Mouse (Mus musculus) forebrain, embryonic 14.5 days (tissue): ENCODE measurements around the gene Erp29. TPM values are rescaled to one million over a fixed set of nuclear protein-coding genes. Genes with fewer than 3 reads are reported as not detected.

Experiments used
- ATAC-seq: fragments of 200-750 bp; cut with Nextera tagmentation; 2 replicates; pipeline ENCODE4 v1.8.0; 2017; ENCODE audit warnings: mild to moderate bottlenecking, moderate library complexity
- DNase-seq: peaks from one replicate; pipeline ENCODE4 v3.0.0-alpha.2; 2015; ENCODE audit warnings: low spot score
- H3K27ac ChIP-seq: fragments of 300-500 bp; sonication (generic); 2 replicates; pipeline ENCODE4 v1.5.1; 2014; ENCODE audit warnings: low read depth, mild to moderate bottlenecking, control low read depth, low read length, moderate library complexity
- H3K27me3 ChIP-seq: fragments of 300-500 bp; sonication (generic); replicated peaks from 2 replicates; pipeline ENCODE4 v1.6.1; 2014; ENCODE audit warnings: low read length, control low read depth, mixed read lengths; ENCODE audit not compliant: control insufficient read depth, insufficient read depth
- H3K36me3 ChIP-seq: fragments of 300-500 bp; sonication (generic); 2 replicates; pipeline ENCODE4 v1.6.1; 2014; ENCODE audit warnings: low read length, control low read depth; ENCODE audit not compliant: control insufficient read depth, insufficient read depth
- H3K4me1 ChIP-seq: fragments of 300-500 bp; sonication (generic); 2 replicates; pipeline ENCODE4 v1.6.1; 2014; ENCODE audit warnings: antibody characterized with exemption, low read length, control low read depth; ENCODE audit not compliant: control insufficient read depth, insufficient read depth
- H3K4me2 ChIP-seq: fragments of 300-500 bp; sonication (generic); 2 replicates; pipeline ENCODE4 v1.6.1; 2014; ENCODE audit warnings: mild to moderate bottlenecking, control low read depth, low read length
- H3K4me3 ChIP-seq: fragments of 300-500 bp; sonication (generic); 2 replicates; pipeline ENCODE4 v1.5.1; 2014; ENCODE audit warnings: low read depth, low read length, control low read depth
- H3K9ac ChIP-seq: fragments of 300-500 bp; sonication (generic); 2 replicates; pipeline ENCODE4 v1.6.1; 2014; ENCODE audit warnings: mild to moderate bottlenecking, low read length, control low read depth, moderate library complexity
- H3K9me3 ChIP-seq: fragments of 300-500 bp; sonication (generic); replicated peaks from 2 replicates; pipeline ENCODE4 v1.6.1; 2016; ENCODE audit warnings: low read length, control low read depth, mixed read lengths; ENCODE audit not compliant: control insufficient read depth
- WGBS: fragments of 180-500 bp; shearing (Covaris S2); extraction: QIAGEN DNeasy Blood & Tissue Kit; methylation state at CpG from one replicate; pipeline ENCODE4 v1.1.7; 2014; 5-methylcytosine and 5-hydroxymethylcytosine counted together
- polyA plus RNA-seq: library from polyadenylated mRNA; unstranded; fragments of >200 nt; fragmentation: Nextera tagmentation; extraction: Ambion mirVana; gene quantifications from 2 replicates; pipeline ENCODE4 v1.2.1, GENCODE M21; 2014

Erp29 gene
- polyA plus RNA-seq, 1 experiment from 2014 or later = 138 TPM

- H3K4me3 ChIP-seq = no peak overlapping the region; the same call in 1 of the 2 replicates
Observed at GRCm38 (mm10) chr5:121399540-121399939, 52.8 kb downstream of the Erp29 start.

DNA sequence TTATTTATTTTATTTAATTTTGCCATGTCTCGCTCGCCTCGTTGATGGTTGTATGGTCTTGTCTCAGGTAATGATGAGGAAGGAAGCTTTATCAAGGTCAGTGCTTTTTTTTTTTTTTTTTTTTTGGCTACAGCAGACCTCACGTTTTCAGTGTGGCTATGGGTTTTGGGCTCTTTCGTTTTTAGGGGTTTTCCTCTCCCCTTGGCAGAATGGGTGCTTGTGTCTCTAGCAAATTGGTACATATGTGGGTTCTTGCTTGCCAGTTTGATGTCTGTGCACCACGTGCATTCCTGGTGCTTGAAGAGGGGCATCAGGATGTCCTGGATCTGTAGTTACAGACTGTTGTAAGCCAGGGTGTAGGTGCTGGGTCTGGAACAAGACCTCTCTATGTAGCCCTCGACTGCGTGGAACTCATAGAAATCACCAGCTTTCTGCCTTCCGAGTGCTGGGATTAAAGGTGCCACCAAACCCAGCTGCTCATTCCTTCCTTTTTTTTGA lies 53.3 kb downstream of the Erp29 start:
- Histone ChIP-seq H3K4me3 (peak overlapping the region; percentile 97), H3K9ac (peak overlapping the region; percentile 82), H3K27ac (no peak overlapping the region), H3K27me3 (no peaks in the 10 kb centered on the region), H3K4me2 (peak overlapping the region; percentile 93), H3K4me1 (peaks cover 4% of the 10 kb centered on the region; the same call in 1 of the 2 replicates), H3K9me3 (no peaks in the 10 kb centered on the region), H3K36me3 (peaks cover 10% of the 10 kb centered on the region; the same call in 1 of the 2 replicates)
- ATAC-seq (no peak), DNase-seq (no peak)
- WGBS = 63% methylated on average over 9 of the region's 9 CpGs

More at GRCm38 (mm10) chr5:121399540-121399939, 52.8 kb downstream of the Erp29 start:
- peaks cover 13% of the 10 kb centered on the region; the same call in 1 of the 2 replicates for H3K36me3 ChIP-seq
- DNase-seq (no peak), ATAC-seq (no peak)
- no peaks in the 10 kb centered on the region for H3K9me3 ChIP-seq
- H3K27ac ChIP-seq = no peak overlapping the region
- no peaks in the 10 kb centered on the region for H3K27me3 ChIP-seq
- H3K9ac ChIP-seq = no peak overlapping the region
- peak overlapping the region; percentile 93; the same call in 1 of the 2 replicates for H3K4me2 ChIP-seq
- 89% methylated on average over 5 of the region's 5 CpGs for WGBS
- H3K4me1 ChIP-seq = peaks cover 4% of the 10 kb centered on the region; the same call in 1 of the 2 replicates

DNA sequence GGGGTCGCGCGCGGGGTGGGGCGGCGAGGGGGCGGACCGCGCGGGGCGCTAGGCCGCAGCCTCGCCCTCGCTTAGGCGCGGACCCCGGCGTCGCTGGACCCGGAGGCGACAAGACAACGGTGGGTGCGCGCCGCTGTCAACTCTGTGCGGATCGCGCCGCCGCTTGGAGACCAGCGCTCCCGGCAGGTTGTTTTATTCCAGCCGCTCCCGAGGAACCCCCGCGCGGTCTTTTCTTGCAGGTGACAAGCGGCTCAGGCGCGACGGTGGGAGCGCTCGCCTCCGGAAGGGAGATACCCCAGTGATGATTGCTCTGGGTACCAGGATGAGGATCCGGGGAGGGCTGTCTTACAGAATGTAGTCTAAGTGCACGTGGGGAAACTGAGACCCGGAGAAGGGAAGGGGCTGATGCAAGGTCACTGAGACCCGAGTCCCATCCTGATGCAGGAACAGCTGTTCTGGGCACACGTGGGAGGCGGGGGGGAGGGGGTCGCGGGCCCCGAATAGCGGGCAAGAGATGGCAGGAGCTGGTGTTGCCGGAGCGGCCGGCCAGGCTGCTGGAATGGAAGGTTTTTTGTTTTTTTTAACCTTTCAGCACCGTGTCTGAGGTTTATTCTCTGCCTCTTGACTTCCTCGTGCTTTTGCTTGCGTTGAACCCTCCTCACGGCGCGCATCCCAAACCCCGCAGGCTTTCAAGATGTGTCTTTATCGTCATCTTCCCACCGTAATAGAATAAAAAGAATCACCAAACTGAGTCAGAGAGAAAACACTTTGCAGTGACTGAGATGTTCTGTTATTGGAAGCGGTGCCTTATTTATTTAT lies 54.0 kb downstream of the Erp29 start:
- H3K27ac ChIP-seq = peak overlapping the region; percentile 44

DNA sequence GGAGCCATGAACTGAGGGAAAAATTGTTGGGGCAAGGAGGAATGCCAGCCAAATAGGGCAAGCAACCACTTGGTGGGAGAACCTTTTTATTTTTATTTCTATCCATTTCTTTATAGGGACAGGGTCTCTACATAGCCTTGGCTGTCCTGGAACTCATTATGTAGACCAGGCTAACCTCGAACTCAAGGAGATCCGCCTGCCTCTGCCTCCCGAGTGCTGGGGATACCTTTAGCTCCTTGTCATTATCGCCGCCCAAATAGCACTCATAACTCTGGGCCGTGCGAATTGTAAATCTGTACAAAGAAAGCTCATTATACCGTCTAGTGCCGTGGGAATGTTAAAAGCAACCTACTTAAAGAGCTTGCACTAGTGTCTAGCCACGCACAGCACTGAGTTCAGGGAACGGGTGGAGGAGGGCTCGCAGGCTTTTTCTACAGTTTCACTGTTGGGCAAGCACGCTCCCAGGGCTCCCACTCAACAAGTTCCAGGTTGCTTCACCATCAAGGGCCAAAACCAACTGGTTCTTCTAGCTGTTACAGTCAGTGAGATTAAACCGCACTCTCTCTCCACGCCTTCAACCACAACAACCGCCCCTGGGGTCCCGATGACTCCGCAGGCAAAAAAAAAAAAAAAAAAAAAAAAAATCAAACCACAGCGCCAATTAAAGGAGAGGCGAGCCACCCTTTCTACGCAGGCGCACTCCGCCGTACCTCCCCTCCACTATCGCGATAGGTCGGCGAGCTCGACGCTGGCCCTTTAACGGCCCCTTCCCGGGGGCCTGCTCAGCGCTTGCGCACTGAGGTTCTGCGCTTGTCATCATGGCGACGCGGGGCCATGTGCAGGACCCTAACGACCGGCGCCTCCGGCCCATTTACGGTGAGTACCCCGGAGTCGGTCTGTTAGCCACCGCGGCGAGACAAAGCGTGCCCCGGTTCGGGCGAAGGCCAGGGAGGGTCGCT lies 54.8 kb downstream of the Erp29 start, which contains the start of gene Naa25:
TSS of gene Naa25 (plus strand) at position 750 of the 959 bp plus-strand sequence.
- peak within 1 kb of the TSS; percentile 97 for H3K4me3 ChIP-seq
- H3K36me3 ChIP-seq = peaks cover 6% of the 10 kb centered on the region; the same call in 1 of the 2 replicates
- peaks cover 4% of the 10 kb centered on the region; the same call in 1 of the 2 replicates for H3K4me1 ChIP-seq
- WGBS = 9% methylated on average over 53 of the region's 53 CpGs
- peak within 1 kb of the TSS; percentile 93 for H3K4me2 ChIP-seq
- peak within 1 kb of the TSS; percentile 45 for H3K27ac ChIP-seq
- H3K9ac ChIP-seq = peak within 1 kb of the TSS; percentile 82
- DNase-seq = peak; percentile 99
- H3K27me3 ChIP-seq = no peaks in the 10 kb centered on the region
- peak; percentile 96 for ATAC-seq
- H3K9me3 ChIP-seq = no peaks in the 10 kb centered on the region

More for the DNA sequence above, 54.0 kb downstream of the Erp29 start:
- ATAC-seq (peak; percentile 82), DNase-seq (peak; percentile 24)
- Histone ChIP-seq H3K9me3 (no peaks in the 10 kb centered on the region), H3K4me3 (peak overlapping the region; percentile 97), H3K36me3 (peaks cover 7% of the 10 kb centered on the region; the same call in 1 of the 2 replicates), H3K4me1 (peaks cover 4% of the 10 kb centered on the region; the same call in 1 of the 2 replicates), H3K27me3 (no peaks in the 10 kb centered on the region), H3K9ac (peak overlapping the region; percentile 82), H3K4me2 (peak overlapping the region; percentile 93)
- 1% methylated on average over 65 of the region's 67 CpGs for WGBS

DNA sequence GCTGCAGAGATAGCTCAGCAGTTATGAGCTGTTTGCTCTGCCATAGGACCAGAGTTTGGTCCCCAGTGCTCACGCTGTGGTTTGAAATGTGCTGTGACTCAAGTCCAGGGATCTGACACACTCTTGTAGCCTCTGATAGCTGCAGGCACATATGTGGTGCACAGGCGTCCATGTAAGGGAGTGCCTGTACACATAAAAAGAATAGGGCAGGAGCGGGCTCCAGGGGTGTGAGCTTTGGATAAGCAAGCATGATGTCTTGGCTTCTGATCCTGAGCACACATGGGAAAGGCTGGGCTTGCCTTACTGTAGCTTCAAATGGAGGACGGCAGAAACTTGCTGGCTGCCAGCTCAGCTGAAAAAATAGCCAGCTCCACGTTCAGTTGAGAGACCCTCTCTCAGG lies 56.7 kb downstream of the Erp29 start:
- DNase-seq (no peak), ATAC-seq (no peak)
- H3K27me3 ChIP-seq = no peaks in the 10 kb centered on the region
- H3K4me3 ChIP-seq = no peak overlapping the region
- peaks cover 3% of the 10 kb centered on the region; the same call in 1 of the 2 replicates for H3K36me3 ChIP-seq
- H3K4me2 ChIP-seq = no peak overlapping the region
- H3K9ac ChIP-seq = no peak overlapping the region
- no peak overlapping the region for H3K27ac ChIP-seq
- peaks cover 4% of the 10 kb centered on the region; the same call in 1 of the 2 replicates for H3K4me1 ChIP-seq
- WGBS = 81% methylated on average over 5 of the region's 5 CpGs
- H3K9me3 ChIP-seq = no peaks in the 10 kb centered on the region

DNA sequence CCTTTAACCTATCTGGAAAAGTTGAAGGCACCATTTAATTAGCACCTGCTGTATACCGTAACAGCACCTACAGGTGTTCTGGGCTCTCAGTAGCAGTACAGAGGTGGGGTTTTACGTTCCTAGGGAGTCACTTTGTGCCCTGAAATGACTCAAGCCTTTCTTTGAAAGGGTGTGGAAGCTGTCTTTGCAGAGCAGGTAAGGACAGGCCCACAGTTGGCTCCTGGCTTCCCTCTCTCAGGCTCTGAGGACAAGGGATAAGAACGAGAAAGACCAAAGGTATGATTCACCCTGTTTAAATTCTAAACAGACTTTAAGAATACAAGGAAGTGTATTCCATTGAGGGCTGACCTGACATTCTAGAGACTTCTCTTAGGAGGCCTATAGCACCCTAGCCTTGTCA lies 58.9 kb downstream of the Erp29 start:
- Histone ChIP-seq H3K9me3 (no peaks in the 10 kb centered on the region), H3K4me3 (no peak overlapping the region), H3K4me2 (no peak overlapping the region), H3K27ac (no peak overlapping the region), H3K27me3 (no peaks in the 10 kb centered on the region), H3K36me3 (no peaks in the 10 kb centered on the region), H3K9ac (no peak overlapping the region), H3K4me1 (no peaks in the 10 kb centered on the region)
- ATAC-seq (no peak), DNase-seq (no peak)
- 81% methylated on average over 3 of the region's 3 CpGs for WGBS

DNA sequence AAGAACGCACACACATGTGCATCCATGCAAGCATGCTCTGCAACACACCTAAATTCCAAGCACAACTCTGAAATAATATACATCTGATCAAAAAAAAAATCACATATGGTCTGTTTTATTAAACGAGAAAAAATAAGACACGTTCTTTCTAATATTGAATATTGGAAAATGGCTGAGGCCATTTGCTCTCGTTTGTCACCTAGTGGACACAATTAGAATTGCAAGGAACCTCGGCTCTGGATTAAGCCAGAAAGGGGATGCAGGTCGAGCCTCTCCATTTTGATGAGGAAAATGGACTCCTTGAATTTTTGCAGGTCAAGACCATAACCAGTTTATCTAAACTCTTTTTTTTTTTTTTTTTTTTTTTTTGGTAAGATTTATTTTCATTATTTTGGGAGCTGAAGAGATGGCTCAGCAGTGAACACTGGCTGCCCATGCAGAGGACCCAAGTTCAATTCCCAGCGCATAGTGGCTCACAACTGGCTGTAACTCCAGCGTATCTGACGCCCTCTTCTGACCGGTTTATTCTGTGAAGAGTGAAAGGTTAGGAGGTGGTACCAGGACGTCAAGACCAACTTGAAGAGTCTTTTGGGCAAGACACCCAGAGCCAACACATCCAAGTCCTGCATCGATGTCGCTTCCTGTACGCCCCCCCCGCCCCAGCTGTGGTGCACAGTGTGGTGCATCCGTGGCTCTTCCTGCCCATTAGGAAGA lies 59.5 kb downstream of the Erp29 start:
- H3K27ac ChIP-seq = no peak overlapping the region
- H3K4me3 ChIP-seq = no peak overlapping the region
- H3K4me2 ChIP-seq = no peak overlapping the region
- H3K9me3 ChIP-seq = no peaks in the 10 kb centered on the region
- no peaks in the 10 kb centered on the region for H3K36me3 ChIP-seq
- H3K27me3 ChIP-seq = no peaks in the 10 kb centered on the region
- 58% methylated on average over 16 of the region's 16 CpGs for WGBS
- H3K4me1 ChIP-seq = no peaks in the 10 kb centered on the region
- ATAC-seq = no peak
- DNase-seq = peak; percentile 75
- no peak overlapping the region for H3K9ac ChIP-seq

DNA sequence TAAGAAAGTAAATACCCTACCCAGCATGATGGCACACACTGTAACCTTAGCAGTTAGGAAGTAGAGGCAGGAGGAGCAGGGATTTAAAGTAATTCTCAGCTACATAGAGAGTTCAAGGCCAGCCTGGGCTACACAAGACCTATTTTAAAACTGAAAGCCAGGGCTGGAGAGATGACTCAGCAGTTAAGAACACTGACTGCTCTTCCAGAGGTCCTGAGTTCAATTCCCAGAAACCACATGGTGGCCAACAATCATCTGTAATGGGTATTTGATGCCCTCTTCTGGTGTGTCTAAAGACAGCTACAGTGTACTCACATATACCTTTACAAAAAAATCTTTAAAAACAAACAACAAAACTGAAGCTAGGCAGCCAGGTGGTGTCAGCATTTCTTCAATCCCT lies 62.6 kb downstream of the Erp29 start:
- ATAC-seq = no peak
- Histone ChIP-seq H3K9ac (no peak overlapping the region), H3K27me3 (peaks cover 6% of the 10 kb centered on the region; the same call in 1 of the 2 replicates), H3K36me3 (no peaks in the 10 kb centered on the region), H3K27ac (no peak overlapping the region), H3K4me2 (no peak overlapping the region), H3K4me1 (no peaks in the 10 kb centered on the region), H3K4me3 (no peak overlapping the region), H3K9me3 (no peaks in the 10 kb centered on the region)
- DNase-seq = no peak
